Mouse (Mus musculus) cerebellum, adult 18-20 months (tissue): ENCODE measurements at regions not wholly inside any gene's neighbourhood (a gene's known extent, or its start where the extent isn't known, plus 50 kb on each side); places are given as distances from the start of the nearest gene placed in this dataset.

Experiments
- DNase-seq, 2 experiments: peaks; one replicate each; pipeline ENCODE4 v3.0.0; 2021

DNA sequence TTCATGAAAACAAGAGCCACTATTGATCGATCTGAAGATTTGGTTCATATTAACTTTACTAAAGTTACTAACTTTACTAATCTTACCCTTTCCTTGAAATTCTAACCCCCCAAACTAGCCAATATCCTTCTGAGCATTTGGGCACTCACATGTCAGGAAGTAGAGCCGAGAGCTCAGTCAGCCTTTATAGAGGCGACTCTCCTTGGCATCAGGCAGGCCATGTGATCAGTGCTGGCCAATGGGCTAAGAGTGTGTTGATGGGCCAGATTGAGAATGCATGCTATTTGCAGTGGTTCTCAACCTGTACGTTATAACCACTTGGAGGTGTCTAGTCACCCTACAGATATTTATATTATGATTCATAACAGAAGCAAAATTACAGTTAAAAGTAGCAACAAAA is 69.6 kb upstream of the Slc35b4 start:
- DNase-seq, result no peak

DNA sequence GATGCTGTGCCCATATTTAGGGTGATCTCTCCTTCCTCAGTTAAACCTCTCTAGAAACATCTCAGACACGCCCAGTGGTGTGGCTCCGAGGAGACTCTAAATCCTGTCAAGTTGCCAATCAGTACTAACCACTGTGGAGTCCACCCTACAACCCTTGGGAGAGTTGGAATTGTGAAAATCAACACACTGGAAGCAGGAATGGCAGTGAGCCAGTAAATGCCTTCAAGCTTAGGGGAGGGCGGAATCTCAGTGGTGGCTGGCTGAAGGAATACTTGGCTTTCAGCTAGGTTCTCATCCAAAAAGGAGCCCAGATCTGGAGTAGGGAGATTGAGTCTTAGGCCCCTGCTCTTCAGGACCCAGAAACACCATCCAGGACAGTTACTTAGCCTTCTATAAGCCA is 66.1 kb upstream of the Slc35b4 start:
- no peak for DNase-seq

- DNase-seq, result no peak
Measured at GRCm38 (mm10) chr6:34242486-34242885, 65.6 kb upstream of the Slc35b4 start.

GRCm38 (mm10) chr6:34235132-34235531 is 58.2 kb upstream of the Slc35b4 start:
- DNase-seq, result no peak

DNA sequence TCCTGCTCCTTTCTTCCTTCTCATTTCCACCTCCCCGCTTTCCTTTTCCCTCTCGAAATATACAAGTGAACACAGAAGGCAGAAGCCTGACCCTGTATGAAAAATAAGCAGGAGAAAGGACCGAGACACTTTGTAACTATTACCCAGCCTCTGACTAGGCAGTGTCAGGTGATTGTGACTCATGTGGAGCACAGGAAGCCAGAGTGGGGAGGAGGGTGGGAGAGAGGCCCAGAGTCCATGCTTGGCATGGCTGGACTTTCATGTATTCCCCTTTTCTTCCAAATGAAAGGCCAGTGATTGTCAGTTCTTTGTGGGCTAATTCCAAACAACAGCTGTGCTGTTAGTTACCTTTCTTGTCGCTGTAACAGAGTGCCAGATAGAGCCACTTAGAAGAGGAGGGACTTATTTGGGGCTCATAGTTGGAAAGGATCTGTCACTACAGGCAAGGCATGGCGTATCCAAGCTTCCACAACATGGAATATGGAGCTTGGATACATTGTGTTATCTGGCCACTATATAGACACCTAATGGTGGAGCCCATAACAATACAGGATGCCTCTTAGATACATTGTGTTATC is 57.6 kb upstream of the Slc35b4 start:
- DNase-seq, result no peak

DNA sequence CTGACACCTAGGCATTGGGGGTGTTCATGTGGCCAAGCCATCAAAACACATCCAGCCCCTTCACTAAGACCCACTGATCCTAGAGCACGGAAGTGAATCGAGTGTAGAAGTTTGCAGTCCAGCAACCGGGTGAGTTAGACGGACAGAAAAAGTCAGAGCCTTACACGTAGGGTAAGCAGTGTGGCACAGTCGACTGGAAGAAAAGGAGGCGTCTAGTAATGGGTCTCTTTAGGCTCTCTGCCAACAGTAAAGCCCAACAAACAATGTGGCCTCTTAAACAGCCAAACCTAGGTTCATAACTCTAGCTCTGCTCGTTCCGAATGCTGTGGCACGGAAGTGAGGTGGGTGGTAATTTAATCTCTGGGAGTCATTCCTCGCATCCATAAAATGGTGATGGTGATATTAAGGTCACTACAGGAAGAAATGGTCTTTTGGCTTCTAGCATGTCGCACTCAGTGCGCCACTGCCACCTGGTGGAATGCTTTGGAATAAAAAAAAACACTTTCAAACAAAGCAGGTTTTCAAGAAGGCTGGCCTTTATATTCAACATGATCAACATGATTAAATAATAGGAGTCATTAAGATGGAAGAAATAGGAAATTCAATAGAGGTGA is 54.0 kb upstream of the Slc35b4 start:
- peak; percentile 34 to 41 for DNase-seq

DNA sequence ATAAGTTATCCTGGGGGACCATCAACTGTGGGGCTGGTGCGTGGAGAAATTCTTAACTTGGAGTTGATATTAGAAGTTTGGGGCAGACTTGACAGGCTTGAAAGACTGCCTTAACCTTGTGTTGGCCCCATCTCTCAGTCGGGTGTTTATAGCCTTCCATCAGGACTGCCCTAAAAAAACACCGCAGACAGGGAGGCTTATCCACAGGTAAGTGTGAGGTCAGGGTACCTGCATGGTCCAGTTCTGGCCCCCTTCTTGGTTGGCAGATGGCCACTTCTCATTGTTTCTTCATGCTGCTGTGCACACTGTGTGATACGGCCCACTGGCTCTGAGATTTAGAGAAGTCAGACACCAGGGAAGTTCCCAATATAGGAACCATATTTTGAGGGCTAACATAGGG is 50.2 kb upstream of the Slc35b4 start:
- no peak for DNase-seq
